Mouse (Mus musculus): Measurements from ENCODE around the gene Ankrd66. TPM values are rescaled to one million over a fixed set of nuclear protein-coding genes. Genes with fewer than 3 reads are reported as not detected.
"Not testable (repeated sequence)": the region's sequence is repeated elsewhere in the genome, so short reads cannot be mapped to it uniquely, and the experiment has no call there.

The Ankrd66 gene
- polyA plus RNA-seq, 1 experiment from 2014 or later: not detected

- 14% methylated on average over 12 of the region's 12 CpGs for WGBS
- no peak for ATAC-seq (ENCODE audit: extremely low read depth, insufficient number of reproducible peaks, low FRiP score, low TSS enrichment)
These were observed 24.2 kb upstream of the Ankrd66 start for GRCm38 (mm10) chr17:43567593-43567991.

DNA sequence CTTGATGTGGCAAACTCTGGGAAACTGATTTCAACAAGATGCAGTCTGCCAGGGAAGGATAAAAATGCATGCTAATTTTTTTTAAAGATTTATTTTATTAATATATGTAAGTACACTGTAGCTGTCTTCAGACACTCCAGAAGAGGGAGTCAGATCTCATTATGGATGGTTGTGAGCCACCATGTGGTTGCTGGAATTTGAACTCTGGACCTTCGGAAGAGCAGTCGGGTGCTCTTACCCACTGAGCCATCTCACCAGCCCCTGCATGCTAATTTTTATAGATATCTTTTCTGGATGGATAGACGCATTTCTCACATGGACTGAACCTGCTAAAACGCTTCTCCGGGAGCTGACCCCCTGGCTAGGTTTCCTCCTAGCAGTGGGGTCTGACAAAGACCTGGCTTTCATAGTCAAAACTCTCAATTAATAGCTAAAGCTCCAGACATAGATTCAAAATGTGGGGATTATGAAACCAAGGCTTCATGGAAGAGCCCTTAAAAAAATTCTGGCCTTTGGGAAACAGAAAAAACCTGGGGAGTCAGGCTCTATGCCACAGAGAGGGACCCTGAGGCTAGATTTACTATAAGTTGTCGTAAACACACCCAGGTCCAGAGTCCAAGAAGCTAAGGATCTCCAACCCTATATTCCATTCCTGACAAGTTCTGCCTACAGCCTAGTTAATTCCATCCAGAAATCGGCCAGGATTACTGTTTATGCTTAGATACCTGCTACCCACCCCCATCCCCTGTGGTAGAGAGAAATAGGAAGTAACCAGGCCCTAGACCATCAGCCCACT, 20.0 kb upstream of the Ankrd66 start:
- H3K4me3 ChIP-seq: no peak overlapping the region
- no peaks in the 10 kb centered on the region for H3K27me3 ChIP-seq (replicated peaks)
- no peaks in the 10 kb centered on the region for H3K4me1 ChIP-seq
- H3K27ac ChIP-seq (replicated peaks): no peak overlapping the region
- 83% methylated on average over 7 of the region's 7 CpGs for WGBS
- peaks cover 9% of the 10 kb centered on the region; the same call in 1 of the 2 replicates for H3K9me3 ChIP-seq
- ATAC-seq (ENCODE audit: extremely low read depth, insufficient number of reproducible peaks, low FRiP score, low TSS enrichment): no peak
- no peaks in the 10 kb centered on the region for H3K36me3 ChIP-seq
- no peak overlapping the region for H3K4me2 ChIP-seq
- H3K9ac ChIP-seq: no peak overlapping the region

More at GRCm38 (mm10) chr17:43567593-43567991, 24.2 kb upstream of the Ankrd66 start:
- Histone ChIP-seq H3K9ac (peak overlapping the region; percentile 74), H3K4me3 (peak overlapping the region; percentile 62), H3K9me3 (peaks cover 4% of the 10 kb centered on the region; the same call in 1 of the 2 replicates), H3K27me3 (replicated peaks) (no peaks in the 10 kb centered on the region), H3K27ac (replicated peaks) (no peak overlapping the region), H3K4me2 (peak overlapping the region; percentile 96), H3K4me1 (0 out of 2 replicates have a peak, but pooled peaks cover 5% of the 10 kb centered on the region), H3K36me3 (no peaks in the 10 kb centered on the region)

DNA sequence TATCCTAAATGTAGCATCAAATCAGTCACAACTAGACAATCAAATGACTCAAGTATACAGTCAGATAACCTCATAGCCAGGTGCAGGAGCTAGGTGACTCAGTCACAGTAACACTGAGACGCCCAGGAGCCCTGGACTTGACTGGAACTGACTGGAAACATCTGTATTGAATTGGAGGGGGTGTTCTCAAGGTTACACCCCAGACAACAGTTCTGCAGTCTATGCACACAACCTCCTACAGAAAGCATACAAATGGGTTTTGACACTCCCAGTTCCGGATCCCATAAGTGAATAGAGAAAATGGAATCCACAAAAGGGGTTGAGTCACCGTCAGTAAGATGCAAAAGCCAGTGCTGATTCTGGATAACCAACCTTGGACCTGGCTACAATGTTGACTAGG, 15.2 kb upstream of the Ankrd66 start:
- H3K27ac ChIP-seq (replicated peaks): no peak overlapping the region
- H3K4me1 ChIP-seq: peaks cover 27% of the 10 kb centered on the region
- H3K4me2 ChIP-seq: no peak overlapping the region
- no peaks in the 10 kb centered on the region for H3K36me3 ChIP-seq
- ATAC-seq (ENCODE audit: extremely low read depth, insufficient number of reproducible peaks, low FRiP score, low TSS enrichment): no peak
- peaks cover 9% of the 10 kb centered on the region; the same call in 1 of the 2 replicates for H3K9me3 ChIP-seq
- no peaks in the 10 kb centered on the region for H3K27me3 ChIP-seq (replicated peaks)
- H3K9ac ChIP-seq: no peak overlapping the region
- no peak overlapping the region for H3K4me3 ChIP-seq
- 80% methylated on average over 3 of the region's 3 CpGs for WGBS

DNA sequence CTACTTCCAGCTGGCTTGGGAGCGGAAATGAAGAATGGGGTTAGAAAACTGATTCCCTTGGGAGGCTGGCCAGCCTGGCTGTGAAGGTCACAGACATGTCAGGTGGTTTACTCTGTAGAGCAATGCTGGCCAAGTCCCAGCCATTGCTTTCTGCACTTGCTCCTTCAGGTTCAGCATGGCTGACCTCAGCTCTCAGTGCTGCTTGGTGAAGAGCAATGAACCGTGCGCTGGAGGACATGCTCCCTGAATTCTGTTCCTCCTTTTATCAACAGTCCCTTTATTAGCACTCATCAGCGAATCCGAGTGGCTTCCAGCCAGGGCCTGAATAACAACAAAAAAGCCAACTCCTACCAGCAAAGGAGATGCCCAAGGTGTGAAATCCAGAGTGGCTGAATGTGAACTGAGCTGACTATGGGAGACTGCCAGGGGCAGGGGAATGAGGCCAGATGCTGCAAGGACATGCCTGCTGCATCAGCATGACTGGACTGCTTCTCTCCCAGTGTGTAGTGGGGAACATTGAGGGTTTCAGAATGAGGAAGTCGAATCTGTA, 14.2 kb upstream of the Ankrd66 start:
- no peaks in the 10 kb centered on the region for H3K36me3 ChIP-seq
- ATAC-seq (ENCODE audit: extremely low read depth, insufficient number of reproducible peaks, low FRiP score, low TSS enrichment): no peak
- H3K4me3 ChIP-seq: no peak overlapping the region
- H3K9ac ChIP-seq: no peak overlapping the region
- peaks cover 5% of the 10 kb centered on the region; the same call in 1 of the 2 replicates for H3K9me3 ChIP-seq
- WGBS: 49% methylated on average over 6 of the region's 6 CpGs
- peaks cover 27% of the 10 kb centered on the region for H3K4me1 ChIP-seq
- H3K27me3 ChIP-seq (replicated peaks): no peaks in the 10 kb centered on the region
- no peak overlapping the region for H3K27ac ChIP-seq (replicated peaks)
- H3K4me2 ChIP-seq: no peak overlapping the region

DNA sequence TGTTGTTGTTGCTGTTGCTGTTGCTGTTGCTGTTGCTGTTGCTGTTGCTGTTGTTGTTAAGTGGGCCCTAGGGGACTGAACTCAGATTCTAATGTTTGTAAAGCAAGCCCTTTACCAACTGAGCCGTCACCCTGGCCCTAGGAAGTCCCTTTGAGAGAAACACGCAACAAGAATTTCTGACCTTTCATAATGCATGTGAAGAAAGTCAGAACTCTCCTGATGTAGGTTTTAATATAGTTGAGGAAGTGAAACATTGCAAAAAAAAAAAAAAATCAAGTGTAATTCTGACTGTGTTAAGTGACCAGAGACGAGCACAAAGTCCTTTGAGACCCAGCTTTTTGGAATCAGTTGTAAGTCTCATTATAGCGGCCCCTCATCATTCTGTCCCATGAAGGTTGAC, 13.7 kb upstream of the Ankrd66 start:
- Histone ChIP-seq H3K36me3 (no peaks in the 10 kb centered on the region), H3K4me2 (no peak overlapping the region), H3K9ac (no peak overlapping the region), H3K4me1 (peaks cover 27% of the 10 kb centered on the region), H3K9me3 (0 out of 2 replicates have a peak, but pooled peaks cover under 1% of the 10 kb centered on the region), H3K27me3 (replicated peaks) (no peaks in the 10 kb centered on the region), H3K4me3 (no peak overlapping the region), H3K27ac (replicated peaks) (no peak overlapping the region)
- ATAC-seq (ENCODE audit: extremely low read depth, insufficient number of reproducible peaks, low FRiP score, low TSS enrichment): no peak
- 81% methylated on average over 4 of the region's 4 CpGs for WGBS

GRCm38 (mm10) chr17:43554516-43555403, 11.3 kb upstream of the Ankrd66 start:
- 27% methylated on average over 12 of the region's 12 CpGs for WGBS
- Histone ChIP-seq H3K9me3 (no peaks in the 10 kb centered on the region), H3K27ac (replicated peaks) (no peak overlapping the region), H3K9ac (no peak overlapping the region), H3K4me3 (no peak overlapping the region), H3K4me1 (peaks cover 35% of the 10 kb centered on the region), H3K36me3 (no peaks in the 10 kb centered on the region), H3K27me3 (replicated peaks) (no peaks in the 10 kb centered on the region), H3K4me2 (peak overlapping the region; percentile 30; the same call in 1 of the 2 replicates)
- ATAC-seq (ENCODE audit: extremely low read depth, insufficient number of reproducible peaks, low FRiP score, low TSS enrichment): no peak

DNA sequence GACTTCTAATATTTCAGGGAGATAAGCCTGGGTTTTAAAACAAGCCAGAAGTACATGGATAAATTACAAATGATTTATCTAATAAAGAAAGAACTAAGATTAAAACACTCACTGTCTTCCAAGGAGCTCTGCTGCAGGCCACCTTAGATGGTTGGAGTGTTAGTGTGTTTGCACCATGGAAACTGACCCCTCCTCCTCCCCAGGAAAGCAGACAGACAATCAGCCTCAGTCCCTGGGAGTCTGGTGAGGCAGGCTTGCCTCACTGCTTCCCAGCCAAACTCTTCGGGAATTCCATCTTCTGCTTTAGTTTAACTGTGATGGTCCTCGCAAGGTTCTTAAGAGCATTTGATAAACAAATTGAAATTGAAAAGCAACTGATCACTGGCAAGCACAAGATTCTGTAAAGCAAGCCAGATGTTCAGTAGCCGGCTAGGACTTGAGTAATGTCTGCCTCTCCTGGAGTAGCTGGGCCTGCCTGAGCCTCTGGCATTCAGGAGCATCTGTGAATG, 7.7 kb upstream of the Ankrd66 start:
- no peaks in the 10 kb centered on the region for H3K27me3 ChIP-seq (replicated peaks)
- H3K4me3 ChIP-seq: no peak overlapping the region
- H3K9me3 ChIP-seq: no peaks in the 10 kb centered on the region
- H3K4me2 ChIP-seq: no peak overlapping the region
- H3K36me3 ChIP-seq: no peaks in the 10 kb centered on the region
- no peak for ATAC-seq (ENCODE audit: extremely low read depth, insufficient number of reproducible peaks, low FRiP score, low TSS enrichment)
- no peak overlapping the region for H3K27ac ChIP-seq (replicated peaks)
- H3K4me1 ChIP-seq: peaks cover 27% of the 10 kb centered on the region
- H3K9ac ChIP-seq: no peak overlapping the region
- WGBS: 33% methylated on average over 3 of the region's 3 CpGs

- Histone ChIP-seq H3K9ac (no peak overlapping the region), H3K4me3 (no peak overlapping the region), H3K9me3 (no peaks in the 10 kb centered on the region), H3K27me3 (replicated peaks) (no peaks in the 10 kb centered on the region), H3K4me1 (no peaks in the 10 kb centered on the region), H3K4me2 (no peak overlapping the region), H3K27ac (replicated peaks) (no peak overlapping the region), H3K36me3 (no peaks in the 10 kb centered on the region)
- ATAC-seq (ENCODE audit: extremely low read depth, insufficient number of reproducible peaks, low FRiP score, low TSS enrichment): no peak
- WGBS: 65% methylated on average over 4 of the region's 4 CpGs
These were observed 601 bp upstream of the Ankrd66 start for GRCm38 (mm10) chr17:43544040-43544439.

- Histone ChIP-seq H3K4me2 (no peak overlapping the region), H3K27ac (replicated peaks) (no peak overlapping the region), H3K4me3 (no peak overlapping the region), H3K36me3 (no peaks in the 10 kb centered on the region), H3K27me3 (replicated peaks) (no peaks in the 10 kb centered on the region), H3K9me3 (no peaks in the 10 kb centered on the region), H3K9ac (no peak overlapping the region), H3K4me1 (peaks cover 6% of the 10 kb centered on the region; the same call in 1 of the 2 replicates)
- no peak for ATAC-seq (ENCODE audit: extremely low read depth, insufficient number of reproducible peaks, low FRiP score, low TSS enrichment)
- WGBS: 79% methylated on average over 3 of the region's 3 CpGs
These were observed 4.7 kb downstream of the Ankrd66 start for GRCm38 (mm10) chr17:43538767-43539166.

DNA sequence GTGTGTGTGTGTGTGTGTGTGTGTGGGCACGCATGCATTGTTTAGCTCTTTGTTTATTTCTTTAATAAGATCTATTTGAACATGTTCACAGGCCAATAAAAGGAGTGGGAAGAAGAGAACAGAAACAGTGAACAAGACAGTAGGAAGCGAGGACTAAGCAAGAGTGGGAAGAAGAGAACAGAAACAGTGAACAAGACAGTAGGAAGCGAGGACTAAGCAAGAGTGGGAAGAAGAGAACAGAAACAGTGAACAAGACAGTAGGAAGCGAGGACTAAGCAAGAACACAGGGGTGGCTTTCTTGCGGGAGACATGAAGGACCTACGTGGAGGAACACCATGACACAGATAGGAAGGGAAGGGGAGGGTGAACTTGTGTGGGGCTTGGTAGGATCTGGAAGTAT, 6.6 kb downstream of the Ankrd66 start:
- not testable (repeated sequence) for H3K4me2 ChIP-seq; H3K4me1 ChIP-seq; ATAC-seq (ENCODE audit: extremely low read depth, insufficient number of reproducible peaks, low FRiP score, low TSS enrichment); H3K27ac ChIP-seq (replicated peaks); H3K4me3 ChIP-seq; H3K36me3 ChIP-seq; H3K27me3 ChIP-seq (replicated peaks); H3K9me3 ChIP-seq; H3K9ac ChIP-seq
- 75% methylated on average over 6 of the region's 6 CpGs for WGBS
